In genomic region chr6:43525028-43525427, GRCm38 (mm10) we compare ENCODE assay signal across 24 mouse cellular contexts.
DNase-seq lines count a peak whose midpoint lies in the region; ATAC-seq lines count a peak whose summit lies in the region.
"Had no signal": no experiment of that assay in that cellular context is flagged by ENCODE, and none has a peak within 500 bp of the region (broad histone marks: within the 10 kb centered on the region; RNA-seq: fewer than 3 reads in every experiment).

No protein-coding gene starts in this region.

- no peak for DNase-seq in heart, adult 9 months (ENCODE audit: low spot score in 2 of 2)
- no peak for DNase-seq in liver, embryonic 13.5 days
- DNase-seq in liver, embryonic 11.5 days (ENCODE audit: low spot score): no peak
- peak; percentile 90 for DNase-seq in Muller cell, postnatal 12 days (ENCODE audit: inconsistent ontology term)
- DNase-seq in thymus, adult 18-20 months: no peak
- DNase-seq: adrenal gland, postnatal 36 days; cerebellum, adult 9-11 months; gastrocnemius, postnatal 14 days; heart, adult 11 months; heart, postnatal 10 days; kidney, postnatal 36 days; layer of hippocampus, adult 9-11 months; lung, postnatal 10 days; right cerebral cortex, postnatal 4 days; thymus, postnatal 25 days had no signal

- no peak overlapping the region for H3K9ac ChIP-seq in heart, embryonic 13.5 days
- no peak overlapping the region for H3K9ac ChIP-seq in liver, embryonic 13.5 days
- no peak overlapping the region for H3K9ac ChIP-seq in liver, embryonic 11.5 days (ENCODE audit: low read depth, low read length)
- H3K9ac ChIP-seq: embryonic facial prominence, embryonic 15.5 days; limb, embryonic 13.5 days; midbrain, embryonic 15.5 days; neural tube, embryonic 12.5 days had no signal

- no peaks in the 10 kb centered on the region for H3K27me3 ChIP-seq in heart, embryonic 13.5 days (replicated peaks)
- no peaks in the 10 kb centered on the region for H3K27me3 ChIP-seq in liver, embryonic 13.5 days
- no peaks in the 10 kb centered on the region for H3K27me3 ChIP-seq in liver, embryonic 11.5 days (replicated peaks; ENCODE audit: control insufficient read depth, insufficient read depth, low read length)
- H3K27me3 ChIP-seq: embryonic facial prominence, embryonic 15.5 days; limb, embryonic 13.5 days; midbrain, embryonic 15.5 days; neural tube, embryonic 12.5 days; Patski had no signal

- H3K4me1 ChIP-seq in heart, embryonic 13.5 days: peaks cover 7% of the 10 kb centered on the region
- H3K4me1 ChIP-seq in liver, embryonic 13.5 days (replicated peaks): peaks cover 2% of the 10 kb centered on the region; the same call in 1 of the 2 replicates
- H3K4me1 ChIP-seq in liver, embryonic 11.5 days (replicated peaks; ENCODE audit: control insufficient read depth, insufficient read depth, low read length): no peaks in the 10 kb centered on the region
- H3K4me1 ChIP-seq: embryonic facial prominence, embryonic 15.5 days; limb, embryonic 13.5 days; midbrain, embryonic 15.5 days; neural tube, embryonic 12.5 days had no signal

- no peak overlapping the region for H3K4me3 ChIP-seq in heart, embryonic 13.5 days
- no peak overlapping the region for H3K4me3 ChIP-seq in liver, embryonic 13.5 days (replicated peaks)
- no peak overlapping the region for H3K4me3 ChIP-seq in liver, embryonic 11.5 days (ENCODE audit: low read depth, low read length)
- H3K4me3 ChIP-seq: embryonic facial prominence, embryonic 15.5 days; limb, embryonic 13.5 days; midbrain, embryonic 15.5 days; neural tube, embryonic 12.5 days had no signal

- H3K36me3 ChIP-seq in heart, embryonic 13.5 days: no peaks in the 10 kb centered on the region
- H3K36me3 ChIP-seq in liver, embryonic 13.5 days: no peaks in the 10 kb centered on the region
- no peaks in the 10 kb centered on the region for H3K36me3 ChIP-seq in liver, embryonic 11.5 days (ENCODE audit: control insufficient read depth, insufficient read depth, low read length)
- H3K36me3 ChIP-seq: embryonic facial prominence, embryonic 15.5 days; limb, embryonic 13.5 days; midbrain, embryonic 15.5 days; neural tube, embryonic 12.5 days had no signal

- H3K4me2 ChIP-seq in heart, embryonic 13.5 days: no peak overlapping the region
- H3K4me2 ChIP-seq in liver, embryonic 13.5 days: no peak overlapping the region
- no peak overlapping the region for H3K4me2 ChIP-seq in liver, embryonic 11.5 days
- H3K4me2 ChIP-seq: embryonic facial prominence, embryonic 15.5 days; limb, embryonic 13.5 days; midbrain, embryonic 15.5 days; neural tube, embryonic 12.5 days had no signal

- no peak for ATAC-seq in heart, embryonic 13.5 days (ENCODE audit: extremely low read depth, insufficient number of reproducible peaks, low FRiP score, low TSS enrichment)
- ATAC-seq in liver, embryonic 13.5 days (ENCODE audit: low read depth): peak; percentile 61; the same call in 1 of the 2 replicates
- no peak for ATAC-seq in liver, embryonic 11.5 days (replicated peaks; ENCODE audit: low FRiP score)
- ATAC-seq in megakaryocyte progenitor cell, adult 5-6 weeks (replicated peaks; ENCODE audit: poor library complexity): 0 out of 2 replicates have a peak, but pooled peaks have one; percentile 31
- ATAC-seq: forebrain, embryonic 16.5 days; intestine, postnatal 0 days; midbrain, embryonic 15.5 days; Patski had no signal

- 0 out of 2 replicates have a peak overlapping the region, but pooled peaks have one; percentile 21 for H3K27ac ChIP-seq in heart, embryonic 13.5 days (replicated peaks)
- H3K27ac ChIP-seq in liver, embryonic 13.5 days: no peak overlapping the region
- H3K27ac ChIP-seq in liver, embryonic 11.5 days (ENCODE audit: low read depth, low read length): no peak overlapping the region
- H3K27ac ChIP-seq: embryonic facial prominence, embryonic 15.5 days; limb, embryonic 13.5 days; midbrain, embryonic 15.5 days; neural tube, embryonic 12.5 days had no signal

- no peaks in the 10 kb centered on the region for H3K9me3 ChIP-seq in heart, embryonic 13.5 days
- no peaks in the 10 kb centered on the region for H3K9me3 ChIP-seq in liver, embryonic 13.5 days (replicated peaks)
- H3K9me3 ChIP-seq in liver, embryonic 11.5 days (ENCODE audit: control insufficient read depth, low read length): no peaks in the 10 kb centered on the region
- H3K9me3 ChIP-seq: embryonic facial prominence, embryonic 15.5 days; limb, embryonic 13.5 days; midbrain, embryonic 15.5 days; neural tube, embryonic 12.5 days had no signal

- 35% methylated on average over 2 of the region's 2 CpGs for WGBS in heart, embryonic 13.5 days
- WGBS in liver, embryonic 13.5 days (ENCODE audit: insufficient replicate concordance): 35% methylated on average over 2 of the region's 2 CpGs
- WGBS in liver, embryonic 11.5 days: 56% methylated on average over 2 of the region's 2 CpGs

Comparison
In these comparisons a context has a peak if more than half of its experiments do, and no peak if none do; other contexts are left out.
1. ATAC-seq: peak in liver, embryonic 13.5 days (single experiment) and megakaryocyte progenitor cell, adult 5-6 weeks (single experiment); none in heart, embryonic 13.5 days (single experiment) and liver, embryonic 11.5 days (single experiment).